Mouse (Mus musculus) urinary bladder, adult 2 months (tissue): ENCODE data around the gene Bcl2l2. TPM values are rescaled to one million over a fixed set of nuclear protein-coding genes. Genes with fewer than 3 reads are reported as not detected.

Experiments used
- DNase-seq: peaks from one replicate; pipeline ENCODE4 v3.0.0; 2022; ENCODE audit warnings: low spot score
- polyA plus RNA-seq: library from polyadenylated mRNA; depleted of rRNA; stranded (reverse); fragments of >200 nt; gene quantifications from 2 replicates; pipeline ENCODE4 v1.2.3, GENCODE M21; 2012; rRNA removed

The Bcl2l2 gene
- polyA plus RNA-seq, 1 experiment, result 76.7 TPM

DNA sequence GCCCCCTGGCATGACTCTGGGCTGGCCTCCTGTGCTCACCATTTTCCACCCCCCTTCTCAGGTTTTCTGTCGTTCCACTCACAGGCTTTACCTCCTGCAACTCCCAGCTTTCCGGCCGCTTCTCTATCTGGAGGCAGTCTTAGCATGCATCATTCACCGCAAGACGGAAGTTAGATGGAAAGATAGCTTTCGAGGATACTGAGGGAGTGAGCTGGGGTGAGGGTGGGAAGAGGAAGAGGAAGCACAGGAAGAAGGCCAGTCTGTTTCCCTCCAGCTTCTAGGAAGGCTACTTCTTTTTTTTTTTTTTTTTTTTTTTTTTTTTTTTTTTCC is 53.6 kb downstream of the Bcl2l2 start:
- DNase-seq, result no peak

DNA sequence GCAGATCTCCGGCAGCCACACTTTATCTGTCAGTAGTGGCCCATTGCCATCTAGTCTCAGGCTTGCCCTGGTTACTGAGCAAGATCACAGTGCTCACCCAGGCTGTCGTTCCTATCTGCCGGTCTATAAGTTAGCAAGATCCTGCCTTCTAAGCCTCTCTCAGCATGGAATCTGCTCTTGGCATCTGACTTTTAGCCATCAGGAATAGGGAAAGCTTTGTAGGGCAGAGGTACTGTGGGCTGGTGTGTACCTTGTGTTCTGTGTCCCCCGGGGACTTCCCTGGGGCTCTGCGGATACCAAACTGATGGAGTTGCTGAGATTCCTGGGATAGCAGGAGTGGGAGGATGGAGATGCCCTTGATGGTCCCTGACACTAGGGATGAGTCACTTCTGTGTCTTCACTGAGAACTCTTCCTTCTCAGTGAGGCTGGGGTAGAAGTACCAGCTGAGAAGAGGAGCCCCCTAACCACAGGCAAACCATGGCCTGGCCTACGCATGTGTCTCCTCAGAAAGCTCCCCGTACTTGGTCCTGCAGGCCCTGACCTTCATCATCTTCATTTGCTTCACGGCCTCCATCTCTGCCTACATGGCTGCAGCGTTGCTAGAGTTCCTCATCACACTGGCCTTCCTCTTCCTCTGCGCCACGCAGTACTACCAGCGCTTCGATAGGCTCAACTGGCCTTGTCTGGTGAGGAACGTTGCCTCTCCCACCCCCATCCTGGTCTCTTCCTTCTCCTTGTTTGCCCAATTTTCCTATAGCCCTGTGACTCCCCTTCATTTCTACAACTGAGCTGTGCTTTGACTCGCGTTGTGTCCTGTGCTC is 54.4 kb downstream of the Bcl2l2 start:
- no peak for DNase-seq

Other genes starting within 250 kb of the Bcl2l2 start
- not detected in 2 replicates for gene Gm17606, start 242.4 kb upstream of the Bcl2l2 start, polyA plus RNA-seq
- gene Cdh24, start 242.0 kb upstream of the Bcl2l2 start, polyA plus RNA-seq, result 1.5 and 1.6 TPM in 2 replicates
- gene 1700123O20Rik, start 197.2 kb upstream of the Bcl2l2 start, polyA plus RNA-seq, result 55.7 and 64.4 TPM in 2 replicates
- 129 and 169 TPM in 2 replicates for gene Acin1, start 196.4 kb upstream of the Bcl2l2 start, polyA plus RNA-seq
- 0.06 and 0.14 TPM in 2 replicates for gene Gm29776, start 184.5 kb upstream of the Bcl2l2 start, polyA plus RNA-seq
- gene Cebpe, start 171.2 kb upstream of the Bcl2l2 start, polyA plus RNA-seq, result 0.40 and 0.47 TPM in 2 replicates
- gene Slc7a8, start 101.4 kb upstream of the Bcl2l2 start, polyA plus RNA-seq, result 20.0 and 27.4 TPM in 2 replicates
- 0.06 and 0.08 TPM in 2 replicates for gene Rnf212b, start 69.2 kb upstream of the Bcl2l2 start, polyA plus RNA-seq
- gene Homez, start 12.4 kb upstream of the Bcl2l2 start, polyA plus RNA-seq, result 5.0 and 6.4 TPM in 2 replicates
- gene Ppp1r3e, start 5.8 kb upstream of the Bcl2l2 start, polyA plus RNA-seq, result 9.4 and 13.5 TPM in 2 replicates
- 0.28 and 0.40 TPM in 2 replicates for gene Gm20521, start 64 bp downstream of the Bcl2l2 start, polyA plus RNA-seq
- gene Pabpn1, start 9.1 kb downstream of the Bcl2l2 start, polyA plus RNA-seq, result 278 and 430 TPM in 2 replicates
- 102 and 148 TPM in 2 replicates for gene Slc22a17, start 29.8 kb downstream of the Bcl2l2 start, polyA plus RNA-seq
- gene Efs, start 42.7 kb downstream of the Bcl2l2 start, polyA plus RNA-seq, result 46.6 and 52.9 TPM in 2 replicates
- gene Il25, start 49.3 kb downstream of the Bcl2l2 start, polyA plus RNA-seq, result 0.07 and 0.09 TPM in 2 replicates
- gene Cmtm5, start 52.9 kb downstream of the Bcl2l2 start, polyA plus RNA-seq, result 4.2 and 5.1 TPM in 2 replicates
- gene Myh6, start 83.5 kb downstream of the Bcl2l2 start, polyA plus RNA-seq, result 0.15 and 0.22 TPM in 2 replicates
- gene Gm17428, start 93.6 kb downstream of the Bcl2l2 start, polyA plus RNA-seq, result not detected in 2 replicates
- gene Myh7, start 111.2 kb downstream of the Bcl2l2 start, polyA plus RNA-seq, result 0.26 and 0.47 TPM in 2 replicates
- 53.7 and 65.8 TPM in 2 replicates for gene Ngdn, start 132.1 kb downstream of the Bcl2l2 start, polyA plus RNA-seq
- gene Zfhx2, start 208.9 kb downstream of the Bcl2l2 start, polyA plus RNA-seq, result 0.66 and 2.0 TPM in 2 replicates
- gene Thtpa, start 211.4 kb downstream of the Bcl2l2 start, polyA plus RNA-seq, result 6.6 and 11.6 TPM in 2 replicates
- gene Ap1g2, start 223.2 kb downstream of the Bcl2l2 start, polyA plus RNA-seq, result 22.5 and 26.6 TPM in 2 replicates
- gene Jph4, start 233.6 kb downstream of the Bcl2l2 start, polyA plus RNA-seq, result 2.4 and 2.8 TPM in 2 replicates